Mouse (Mus musculus): ENCODE data around the gene Prm2. TPM values are rescaled to one million over a fixed set of nuclear protein-coding genes. Genes with fewer than 3 reads are reported as not detected.

Gene Prm2
- polyA plus RNA-seq, 1 experiment from 2014 or later, result not detected

DNA sequence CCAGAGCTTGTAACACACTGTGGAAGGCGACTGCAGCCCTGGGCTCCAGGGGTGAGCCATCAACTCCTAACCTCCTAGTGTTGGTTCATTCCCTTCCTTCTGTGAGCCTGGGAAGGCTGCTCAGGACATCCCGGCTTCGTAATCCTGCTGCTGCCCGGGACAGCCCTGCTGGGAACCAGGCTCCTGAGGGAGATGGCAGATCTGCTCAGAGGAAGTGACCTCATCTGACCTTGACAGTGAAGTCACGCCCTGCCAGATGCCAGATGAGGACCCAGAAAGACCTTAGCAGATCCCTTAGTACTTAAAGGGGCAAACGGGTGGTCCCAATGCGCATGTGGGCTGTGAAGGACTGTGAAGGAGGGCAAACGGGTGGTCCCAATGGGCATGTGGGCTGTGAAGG, 34.8 kb downstream of the Prm2 start:
- Histone ChIP-seq H3K27ac (ENCODE audit: low read depth, low read length) (no peak overlapping the region), H3K4me3 (ENCODE audit: low read depth, low read length) (no peak overlapping the region), H3K27me3 (ENCODE audit: control insufficient read depth, insufficient read depth, low read length) (no peaks in the 10 kb centered on the region), H3K4me2 (ENCODE audit: low read depth, low read length) (no peak overlapping the region), H3K4me1 (ENCODE audit: control insufficient read depth, insufficient read depth, low read length) (no peaks in the 10 kb centered on the region), H3K36me3 (ENCODE audit: control insufficient read depth, insufficient read depth, low read length) (no peaks in the 10 kb centered on the region), H3K9ac (replicated peaks; ENCODE audit: low read depth, low read length) (no peak overlapping the region), H3K9me3 (ENCODE audit: control insufficient read depth, low read length) (no peaks in the 10 kb centered on the region)
- no peak for ATAC-seq (ENCODE audit: low read depth)
- WGBS, result 79% methylated on average over 7 of the region's 8 CpGs

GRCm38 (mm10) chr16:10756168-10756567, 39.8 kb downstream of the Prm2 start:
- Histone ChIP-seq H3K4me1 (ENCODE audit: control insufficient read depth, insufficient read depth, low read length) (no peaks in the 10 kb centered on the region), H3K9me3 (ENCODE audit: control insufficient read depth, low read length) (no peaks in the 10 kb centered on the region), H3K4me2 (ENCODE audit: low read depth, low read length) (no peak overlapping the region), H3K27ac (ENCODE audit: low read depth, low read length) (no peak overlapping the region), H3K4me3 (ENCODE audit: low read depth, low read length) (no peak overlapping the region), H3K36me3 (ENCODE audit: control insufficient read depth, insufficient read depth, low read length) (no peaks in the 10 kb centered on the region), H3K9ac (replicated peaks; ENCODE audit: low read depth, low read length) (no peak overlapping the region), H3K27me3 (ENCODE audit: control insufficient read depth, insufficient read depth, low read length) (no peaks in the 10 kb centered on the region)
- ATAC-seq (ENCODE audit: low read depth), result no peak
- WGBS, result 65% methylated on average over 6 of the region's 6 CpGs

DNA sequence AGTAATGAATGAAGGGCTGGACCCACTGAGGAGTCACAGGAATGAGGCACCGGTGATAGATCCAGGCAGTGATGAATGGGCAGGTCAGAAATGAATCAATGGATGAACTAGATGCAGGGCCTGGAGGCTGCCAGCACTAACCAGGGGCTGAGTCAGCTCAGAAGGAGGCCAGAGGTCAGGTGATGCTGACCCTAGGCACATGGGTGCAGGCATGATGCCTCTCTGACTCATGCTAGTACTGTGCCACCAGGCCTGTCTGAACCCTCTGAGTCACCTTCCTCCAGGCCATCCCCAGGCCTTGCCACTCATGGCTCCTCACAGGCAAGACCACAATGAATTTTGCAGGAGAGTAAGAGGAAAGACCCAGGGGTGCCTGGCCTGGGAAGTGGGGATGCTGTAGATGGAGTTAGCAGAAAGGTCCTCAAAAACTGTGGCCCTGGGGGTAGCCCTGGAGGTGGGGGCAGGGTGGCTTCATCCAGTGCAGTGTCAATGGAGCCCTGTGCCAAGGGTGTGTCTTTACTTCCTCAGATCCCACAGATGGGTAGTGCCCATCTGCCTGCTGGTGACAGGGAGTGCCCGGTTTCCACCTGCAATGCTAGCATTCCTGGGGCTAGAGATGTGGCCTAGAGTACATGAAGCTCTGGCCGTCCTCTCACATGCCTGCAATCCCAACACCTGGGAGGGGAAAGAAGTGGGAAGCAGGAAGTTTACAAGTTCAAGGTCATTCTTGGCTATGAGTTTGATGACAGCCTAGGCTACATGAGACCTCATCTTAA, 41.2 kb downstream of the Prm2 start:
- no peak for ATAC-seq (ENCODE audit: low read depth)
- 90% methylated on average over 3 of the region's 3 CpGs for WGBS

GRCm38 (mm10) chr16:10749824-10750223, 46.1 kb downstream of the Prm2 start:
- H3K27ac ChIP-seq (ENCODE audit: low read depth, low read length), result no peak overlapping the region
- H3K27me3 ChIP-seq (ENCODE audit: control insufficient read depth, insufficient read depth, low read length), result no peaks in the 10 kb centered on the region
- no peak overlapping the region for H3K9ac ChIP-seq (replicated peaks; ENCODE audit: low read depth, low read length)
- H3K4me1 ChIP-seq (ENCODE audit: control insufficient read depth, insufficient read depth, low read length), result no peaks in the 10 kb centered on the region
- H3K4me2 ChIP-seq (ENCODE audit: low read depth, low read length), result no peak overlapping the region
- no peak overlapping the region for H3K4me3 ChIP-seq (ENCODE audit: low read depth, low read length)
- 67% methylated on average over 7 of the region's 7 CpGs for WGBS
- H3K36me3 ChIP-seq (ENCODE audit: control insufficient read depth, insufficient read depth, low read length), result no peaks in the 10 kb centered on the region
- ATAC-seq (ENCODE audit: low read depth), result no peak
- H3K9me3 ChIP-seq (ENCODE audit: control insufficient read depth, low read length), result no peaks in the 10 kb centered on the region

More for the DNA sequence above, 41.2 kb downstream of the Prm2 start:
- Histone ChIP-seq H3K4me2 (ENCODE audit: low read depth, low read length) (no peak overlapping the region), H3K27ac (ENCODE audit: low read depth, low read length) (no peak overlapping the region), H3K4me3 (ENCODE audit: low read depth, low read length) (no peak overlapping the region), H3K9ac (replicated peaks; ENCODE audit: low read depth, low read length) (no peak overlapping the region), H3K9me3 (ENCODE audit: control insufficient read depth, low read length) (no peaks in the 10 kb centered on the region), H3K27me3 (ENCODE audit: control insufficient read depth, insufficient read depth, low read length) (no peaks in the 10 kb centered on the region), H3K36me3 (ENCODE audit: control insufficient read depth, insufficient read depth, low read length) (no peaks in the 10 kb centered on the region), H3K4me1 (ENCODE audit: control insufficient read depth, insufficient read depth, low read length) (no peaks in the 10 kb centered on the region)

DNA sequence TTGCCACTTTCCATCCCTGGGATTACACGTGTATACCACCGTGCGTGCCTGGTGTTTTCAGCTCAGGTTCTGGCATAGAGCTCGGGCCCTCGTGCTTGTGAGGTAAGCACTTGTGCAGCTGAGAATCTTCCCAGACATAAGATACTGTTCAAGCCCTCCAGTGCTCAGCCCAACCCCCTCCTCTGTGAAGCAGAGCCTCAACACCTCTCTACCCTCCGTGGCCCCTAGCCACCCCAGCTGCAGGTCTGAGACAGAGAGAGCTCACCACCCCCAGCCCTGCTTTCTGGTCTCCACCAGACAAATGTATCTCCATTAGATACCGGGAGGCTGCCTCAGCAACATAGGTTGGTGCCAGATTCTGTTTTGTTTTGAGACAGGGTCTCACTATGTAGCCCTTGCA, 46.7 kb downstream of the Prm2 start:
- no peaks in the 10 kb centered on the region for H3K4me1 ChIP-seq (ENCODE audit: control insufficient read depth, insufficient read depth, low read length)
- WGBS, result 78% methylated on average over 7 of the region's 7 CpGs
- no peak overlapping the region for H3K4me2 ChIP-seq (ENCODE audit: low read depth, low read length)
- H3K9ac ChIP-seq (replicated peaks; ENCODE audit: low read depth, low read length), result no peak overlapping the region
- no peak for ATAC-seq (ENCODE audit: low read depth)
- H3K4me3 ChIP-seq (ENCODE audit: low read depth, low read length), result no peak overlapping the region
- no peaks in the 10 kb centered on the region for H3K36me3 ChIP-seq (ENCODE audit: control insufficient read depth, insufficient read depth, low read length)
- H3K9me3 ChIP-seq (ENCODE audit: control insufficient read depth, low read length), result no peaks in the 10 kb centered on the region
- no peaks in the 10 kb centered on the region for H3K27me3 ChIP-seq (ENCODE audit: control insufficient read depth, insufficient read depth, low read length)
- H3K27ac ChIP-seq (ENCODE audit: low read depth, low read length), result no peak overlapping the region

Other genes with a start within 250 kb of the Prm2 start
- 4.3 and 4.5 TPM in 2 replicates for gene Socs1, start 10.6 kb downstream of the Prm2 start, polyA plus RNA-seq (2014; fragmentation: Nextera tagmentation; extraction: Ambion mirVana)
- not detected in 2 replicates for gene Tnp2, start 7.5 kb downstream of the Prm2 start, polyA plus RNA-seq (2014; fragmentation: Nextera tagmentation; extraction: Ambion mirVana)
- gene Prm3, start 5.2 kb downstream of the Prm2 start, polyA plus RNA-seq (2014; fragmentation: Nextera tagmentation; extraction: Ambion mirVana), result not detected in 2 replicates
- gene Prm1, start 9.7 kb upstream of the Prm2 start, polyA plus RNA-seq (2014; fragmentation: Nextera tagmentation; extraction: Ambion mirVana), result not detected in 2 replicates
- not detected in 2 replicates for gene Gm11172, start 16.8 kb upstream of the Prm2 start, polyA plus RNA-seq (2014; fragmentation: Nextera tagmentation; extraction: Ambion mirVana)
- gene Rmi2, start 38.9 kb upstream of the Prm2 start, polyA plus RNA-seq (2014; fragmentation: Nextera tagmentation; extraction: Ambion mirVana), result 0.31 and 0.44 TPM in 2 replicates

Measured in neural tube, embryonic 14.5 days (tissue).